Mouse (Mus musculus) Patski (cell line): ENCODE measurements around the gene Inpp4b. TPM values are rescaled to one million over a fixed set of nuclear protein-coding genes. Genes with fewer than 3 reads are reported as not detected.

Source experiments
- ATAC-seq: fragments of 100-300 bp; one replicate; pipeline ENCODE4 v1.8.0; 2021
- CTCF ChIA-PET: fragments of 350-600 bp; sonication (Branson Sonifier 250); formaldehyde crosslinking; loops from one replicate; lab custom pipeline; 2022; ENCODE audit warnings: inconsistent platforms; lab: Charles Lee
- POLR2A ChIA-PET: fragments of 350-600 bp; sonication (Branson Sonifier 250); formaldehyde crosslinking; loops from one replicate; lab custom pipeline; 2022; ENCODE audit warnings: antibody characterized with exemption, inconsistent platforms; lab: Charles Lee
- DNase-seq: peaks from one replicate; pipeline ENCODE4 v3.0.0-alpha.2; 2011; ENCODE audit warnings: low read depth, low spot score
- H3K27me3 ChIP-seq: fragments of 371-371 bp; one replicate; pipeline ENCODE4 v1.5.1; 2021
- CTCF ChIP-seq: fragments of 100-300 bp; IDR thresholded peaks from one replicate; pipeline ENCODE4 v1.5.1; 2021
- in situ Hi-C: fragments of 300-500 bp; cut with MboI; formaldehyde crosslinking; loops from 3 replicates; pipeline ENCODE4 v1.11.1; 2018; ENCODE audit warnings: low pct_unique_long_range_greater_than_20kb, mixed read lengths
- polyA plus RNA-seq: library from polyadenylated mRNA; unstranded; gene quantifications from one replicate; pipeline ENCODE4 v1.2.3, GENCODE M21; 2021

The Inpp4b gene
- polyA plus RNA-seq, 1 experiment from 2014 or later: 0.24 TPM

- no peaks in the 10 kb centered on the region for H3K27me3 ChIP-seq
- ChIA-PET CTCF (no interaction called here), POLR2A (no interaction called here)
- ATAC-seq: no peak
- in situ Hi-C loops: no loop called here
- no peak for DNase-seq
- TF ChIP-seq CTCF: no peak
These were observed 112.5 kb downstream of the Inpp4b start for GRCm38 (mm10) chr8:81454830-81455229.

GRCm38 (mm10) chr8:81463762-81464161 is 121.4 kb downstream of the Inpp4b start:
- in situ Hi-C loops: loop anchor here (10.0 kb wide), 1 partner anchor 561 kb away; no protein-coding TSS in a partner anchor
- TF ChIP-seq CTCF: no peak
- no peak for ATAC-seq
- ChIA-PET POLR2A (no interaction called here), CTCF (no interaction called here)
- no peaks in the 10 kb centered on the region for H3K27me3 ChIP-seq
- no peak for DNase-seq

GRCm38 (mm10) chr8:81466776-81467175 is 124.4 kb downstream of the Inpp4b start:
- TF ChIP-seq CTCF: no peak
- CTCF ChIA-PET: no interaction called here
- in situ Hi-C loops: loop anchor here (10.0 kb wide), 1 partner anchor 558 kb away; no protein-coding TSS in a partner anchor
- DNase-seq (no peak), ATAC-seq (no peak)
- POLR2A ChIA-PET: no interaction called here
- H3K27me3 ChIP-seq: peaks cover 4% of the 10 kb centered on the region

GRCm38 (mm10) chr8:81478674-81479073 is 136.3 kb downstream of the Inpp4b start:
- no peak for ATAC-seq
- peak; percentile 40 for TF ChIP-seq CTCF
- DNase-seq: no peak
- in situ Hi-C loops: loop anchor here (5.0 kb wide), 1 partner anchor 324 kb away; no protein-coding TSS in a partner anchor
- peaks cover 2% of the 10 kb centered on the region for H3K27me3 ChIP-seq
- ChIA-PET CTCF (interaction anchor here (1.3 kb wide), 1 partner anchor 550 kb away, joined by 3 read pairs; no protein-coding TSS in a partner anchor), POLR2A (no interaction called here)

GRCm38 (mm10) chr8:81483834-81484233 is 141.5 kb downstream of the Inpp4b start:
- no peak for ATAC-seq

GRCm38 (mm10) chr8:81485626-81486025 is 143.3 kb downstream of the Inpp4b start:
- POLR2A ChIA-PET: no interaction called here
- no peaks in the 10 kb centered on the region for H3K27me3 ChIP-seq
- no peak for ATAC-seq
- no peak for TF ChIP-seq CTCF
- in situ Hi-C loops: no loop called here
- DNase-seq: no peak
- CTCF ChIA-PET: no interaction called here

More at GRCm38 (mm10) chr8:81483834-81484233, 141.5 kb downstream of the Inpp4b start:
- in situ Hi-C loops: no loop called here
- no peak for DNase-seq
- H3K27me3 ChIP-seq: no peaks in the 10 kb centered on the region
- TF ChIP-seq CTCF: peak; percentile 7
- POLR2A ChIA-PET: no interaction called here
- CTCF ChIA-PET: interaction anchor here (1.1 kb wide), 1 partner anchor 23 kb away, joined by 3 read pairs; no protein-coding TSS in a partner anchor

- DNase-seq (peak; percentile 39), ATAC-seq (no peak)
- H3K27me3 ChIP-seq: no peaks in the 10 kb centered on the region
- in situ Hi-C loops: no loop called here
- ChIA-PET CTCF (no interaction called here), POLR2A (no interaction called here)
- no peak for TF ChIP-seq CTCF
These were observed 147.7 kb downstream of the Inpp4b start for GRCm38 (mm10) chr8:81489894-81490661.

- in situ Hi-C loops: no loop called here
- ChIA-PET CTCF (interaction anchor here (0.8 kb wide), 1 partner anchor 21 kb away, joined by 3 read pairs; no protein-coding TSS in a partner anchor), POLR2A (interaction anchor here (0.6 kb wide), 1 partner anchor 394 kb away, joined by 3 read pairs; no protein-coding TSS in a partner anchor)
- ATAC-seq (no peak), DNase-seq (no peak)
- H3K27me3 ChIP-seq: no peaks in the 10 kb centered on the region
- TF ChIP-seq CTCF: no peak
These were observed 148.8 kb downstream of the Inpp4b start for GRCm38 (mm10) chr8:81491097-81491705.

- DNase-seq (no peak), ATAC-seq (no peak)
- no peaks in the 10 kb centered on the region for H3K27me3 ChIP-seq
- ChIA-PET POLR2A (no interaction called here), CTCF (interaction anchor here (0.8 kb wide), 1 partner anchor 21 kb away, joined by 3 read pairs; no protein-coding TSS in a partner anchor)
- TF ChIP-seq CTCF: no peak
- in situ Hi-C loops: no loop called here
These were observed 149.4 kb downstream of the Inpp4b start for GRCm38 (mm10) chr8:81491706-81492204.

GRCm38 (mm10) chr8:81494823-81495222 is 152.5 kb downstream of the Inpp4b start:
- H3K27me3 ChIP-seq: no peaks in the 10 kb centered on the region
- no peak for TF ChIP-seq CTCF
- DNase-seq: no peak
- no peak for ATAC-seq
- CTCF ChIA-PET: interaction anchor here (0.7 to 1.1 kb wide), 3 partner anchors 19 to 172 kb away, joined by 3 read pairs; no protein-coding TSS in a partner anchor
- in situ Hi-C loops: no loop called here
- POLR2A ChIA-PET: no interaction called here

GRCm38 (mm10) chr8:81497646-81498045 is 155.3 kb downstream of the Inpp4b start:
- no peaks in the 10 kb centered on the region for H3K27me3 ChIP-seq
- no peak for TF ChIP-seq CTCF
- CTCF ChIA-PET: no interaction called here

More at GRCm38 (mm10) chr8:81497646-81498045, 155.3 kb downstream of the Inpp4b start:
- ATAC-seq: no peak
- DNase-seq: no peak
- in situ Hi-C loops: no loop called here
- POLR2A ChIA-PET: no interaction called here
